Mouse (Mus musculus): ENCODE data around the gene Hebp1. TPM values are rescaled to one million over a fixed set of nuclear protein-coding genes. Genes with fewer than 3 reads are reported as not detected.

Hebp1 gene
- total and polyA plus RNA-seq, 3 experiments: 11.3 to 57.8 (median 46.6) TPM

DNA sequence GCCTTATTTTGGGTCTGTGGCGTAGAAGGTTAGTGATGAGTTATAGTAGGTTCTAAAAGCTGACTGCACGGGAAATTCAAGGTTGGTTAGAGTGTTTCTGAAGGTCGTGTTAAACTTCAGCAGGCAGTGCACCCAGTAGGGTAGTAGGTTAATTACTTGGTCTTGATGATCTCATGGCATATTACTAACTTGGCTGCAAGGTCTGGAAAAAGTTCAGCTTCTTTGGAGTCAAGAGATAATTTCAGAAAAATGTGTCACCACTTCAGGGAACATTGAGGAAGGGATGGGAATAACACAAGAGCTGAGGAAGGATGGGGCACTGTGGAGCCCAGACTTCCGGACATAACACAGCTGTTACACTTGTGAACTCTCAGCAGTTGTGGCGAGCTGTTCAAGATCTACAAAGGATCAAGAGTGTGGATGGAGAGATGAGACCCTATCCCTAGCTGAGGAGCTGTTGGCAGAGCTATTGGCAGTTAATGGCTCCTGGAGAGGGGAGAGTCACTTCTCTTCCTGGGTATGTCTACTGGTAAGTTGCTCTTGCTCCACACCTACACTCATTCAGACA is 95.0 kb downstream of the Hebp1 start:
- DNase-seq: peak in 1 of 2 experiments; percentile 11
- Histone ChIP-seq H3K9ac (ENCODE audit: low read depth, low read length) (no peak overlapping the region), H3K4me1 (ENCODE audit: control insufficient read depth, insufficient read depth, low read length) (no peaks in the 10 kb centered on the region), H3K27ac (no peak overlapping the region), H3K36me3 (ENCODE audit: control insufficient read depth, insufficient read depth, low read length) (no peaks in the 10 kb centered on the region), H3K4me3 (no peak overlapping the region), H3K79me2 (replicated peaks; ENCODE audit: control insufficient read depth, insufficient read depth, low read length) (no peaks in the 10 kb centered on the region), H3K27me3 (ENCODE audit: control insufficient read depth, insufficient read depth, low read length) (no peaks in the 10 kb centered on the region; the same call in 1 of the 2 replicates)
- intact Hi-C loops (cut with DNase I): no loop called here
- TF ChIP-seq CTCF (IDR thresholded peaks at IDR 0.05) (no peak), EP300 (IDR thresholded peaks at IDR 0.05; ENCODE audit: insufficient read depth, low read depth, low read length) (no peak), POLR2A (IDR thresholded peaks at IDR 0.05; ENCODE audit: insufficient read depth, low read depth, low read length) (no peak)
- 61% methylated on average over 5 of the region's 5 CpGs for WGBS

GRCm38 (mm10) chr6:135100787-135101472 is 96.9 kb downstream of the Hebp1 start:
- Histone ChIP-seq H3K4me3 (no peak overlapping the region), H3K9ac (ENCODE audit: low read depth, low read length) (no peak overlapping the region), H3K4me1 (ENCODE audit: control insufficient read depth, insufficient read depth, low read length) (no peaks in the 10 kb centered on the region), H3K27ac (no peak overlapping the region), H3K36me3 (ENCODE audit: control insufficient read depth, insufficient read depth, low read length) (no peaks in the 10 kb centered on the region), H3K79me2 (replicated peaks; ENCODE audit: control insufficient read depth, insufficient read depth, low read length) (no peaks in the 10 kb centered on the region), H3K27me3 (ENCODE audit: control insufficient read depth, insufficient read depth, low read length) (no peaks in the 10 kb centered on the region; the same call in 1 of the 2 replicates)
- 85% methylated on average over 15 of the region's 15 CpGs for WGBS
- TF ChIP-seq CTCF (IDR thresholded peaks at IDR 0.05) (no peak), POLR2A (IDR thresholded peaks at IDR 0.05; ENCODE audit: insufficient read depth, low read depth, low read length) (no peak), EP300 (IDR thresholded peaks at IDR 0.05; ENCODE audit: insufficient read depth, low read depth, low read length) (no peak)
- DNase-seq: no peak
- intact Hi-C loops (cut with DNase I): no loop called here

DNA sequence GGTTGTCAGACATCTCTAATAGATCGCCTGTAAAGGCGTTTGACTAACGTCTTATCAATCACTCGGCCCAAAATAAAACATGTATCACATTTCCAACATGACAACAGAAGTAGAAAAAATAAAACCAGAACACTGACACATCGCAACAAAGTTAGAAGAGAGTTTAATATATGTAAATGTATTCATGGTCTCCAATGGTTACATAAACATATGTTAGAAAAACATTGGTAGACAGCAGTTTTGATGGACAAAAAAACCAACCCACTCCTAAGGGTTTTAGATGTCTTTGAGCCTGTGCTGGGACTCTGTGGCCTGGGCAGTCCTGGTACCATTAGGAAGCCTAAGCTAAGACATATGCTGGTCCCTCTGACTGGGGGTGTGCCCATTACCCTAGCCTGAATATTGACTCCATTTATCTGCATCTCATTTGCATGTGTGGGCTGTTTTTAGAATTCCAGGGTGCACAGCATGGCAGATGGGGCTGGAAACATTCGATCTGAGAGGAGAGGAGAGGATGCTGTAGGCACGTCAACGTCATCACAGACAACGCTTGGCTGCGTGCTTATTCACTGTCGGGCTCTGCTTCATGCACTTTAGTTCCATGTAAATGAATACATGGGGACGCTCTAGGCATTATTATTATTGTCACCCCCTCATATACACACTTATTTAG is 104.9 kb downstream of the Hebp1 start:
- no peaks in the 10 kb centered on the region for H3K27me3 ChIP-seq (ENCODE audit: control insufficient read depth, insufficient read depth, low read length)
- 88% methylated on average over 12 of the region's 12 CpGs for WGBS
- H3K27ac ChIP-seq: no peak overlapping the region
- no peak overlapping the region for H3K4me3 ChIP-seq
- no peak overlapping the region for H3K9ac ChIP-seq (ENCODE audit: low read depth, low read length)
- no peak for DNase-seq
- intact Hi-C loops (cut with DNase I): no loop called here
- H3K79me2 ChIP-seq (replicated peaks; ENCODE audit: control insufficient read depth, insufficient read depth, low read length): no peaks in the 10 kb centered on the region
- TF ChIP-seq CTCF (IDR thresholded peaks at IDR 0.05): no peak
- TF ChIP-seq POLR2A (IDR thresholded peaks at IDR 0.05; ENCODE audit: insufficient read depth, low read depth, low read length): no peak
- TF ChIP-seq EP300 (IDR thresholded peaks at IDR 0.05; ENCODE audit: insufficient read depth, low read depth, low read length): no peak
- H3K4me1 ChIP-seq (ENCODE audit: control insufficient read depth, insufficient read depth, low read length): no peaks in the 10 kb centered on the region; the same call in 1 of the 2 replicates
- H3K36me3 ChIP-seq (ENCODE audit: control insufficient read depth, insufficient read depth, low read length): no peaks in the 10 kb centered on the region

GRCm38 (mm10) chr6:135090661-135091060 is 107.2 kb downstream of the Hebp1 start:
- H3K4me3 ChIP-seq: no peak overlapping the region
- H3K36me3 ChIP-seq (ENCODE audit: control insufficient read depth, insufficient read depth, low read length): no peaks in the 10 kb centered on the region
- intact Hi-C loops (cut with DNase I): no loop called here
- H3K4me1 ChIP-seq (ENCODE audit: control insufficient read depth, insufficient read depth, low read length): peaks cover 1% of the 10 kb centered on the region; the same call in 1 of the 2 replicates
- no peak for DNase-seq
- 77% methylated on average over 4 of the region's 4 CpGs for WGBS
- H3K9ac ChIP-seq (ENCODE audit: low read depth, low read length): no peak overlapping the region
- H3K79me2 ChIP-seq (replicated peaks; ENCODE audit: control insufficient read depth, insufficient read depth, low read length): no peaks in the 10 kb centered on the region
- no peak overlapping the region for H3K27ac ChIP-seq
- no peaks in the 10 kb centered on the region for H3K27me3 ChIP-seq (ENCODE audit: control insufficient read depth, insufficient read depth, low read length)
- no peak for TF ChIP-seq CTCF (IDR thresholded peaks at IDR 0.05)
- TF ChIP-seq POLR2A (IDR thresholded peaks at IDR 0.05; ENCODE audit: insufficient read depth, low read depth, low read length): no peak
- TF ChIP-seq EP300 (IDR thresholded peaks at IDR 0.05; ENCODE audit: insufficient read depth, low read depth, low read length): no peak

DNA sequence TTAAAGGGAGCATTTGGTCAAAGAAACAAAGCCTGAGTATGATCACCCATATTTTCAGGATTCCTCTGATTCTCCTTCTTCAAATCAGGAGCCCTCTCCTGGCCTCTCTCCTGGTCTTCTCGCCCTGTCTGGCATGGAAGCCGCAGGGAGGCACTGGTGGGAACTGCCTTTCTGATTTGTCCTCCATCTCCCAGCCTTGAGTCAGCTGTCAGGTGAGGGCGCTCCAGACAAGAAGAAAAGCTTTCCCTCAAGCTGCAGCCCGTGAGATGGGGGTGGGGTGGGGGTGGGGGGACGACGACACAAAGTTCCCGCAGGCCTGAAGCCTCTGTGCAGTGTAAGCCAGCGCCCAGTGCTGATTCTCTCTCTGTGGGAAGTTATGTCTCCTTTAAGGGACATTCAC is 108.0 kb downstream of the Hebp1 start:
- TF ChIP-seq CTCF (IDR thresholded peaks at IDR 0.05): no peak
- TF ChIP-seq EP300 (IDR thresholded peaks at IDR 0.05; ENCODE audit: insufficient read depth, low read depth, low read length): no peak
- TF ChIP-seq POLR2A (IDR thresholded peaks at IDR 0.05; ENCODE audit: insufficient read depth, low read depth, low read length): no peak
- no peaks in the 10 kb centered on the region for H3K27me3 ChIP-seq (ENCODE audit: control insufficient read depth, insufficient read depth, low read length)
- H3K36me3 ChIP-seq (ENCODE audit: control insufficient read depth, insufficient read depth, low read length): no peaks in the 10 kb centered on the region
- H3K79me2 ChIP-seq (replicated peaks; ENCODE audit: control insufficient read depth, insufficient read depth, low read length): no peaks in the 10 kb centered on the region
- H3K27ac ChIP-seq: no peak overlapping the region
- intact Hi-C loops (cut with DNase I): loop anchor here (2.0 to 5.0 kb wide), 3 partner anchors 158 to 311 kb away; no protein-coding TSS in a partner anchor
- H3K9ac ChIP-seq (ENCODE audit: low read depth, low read length): no peak overlapping the region
- no peak for DNase-seq
- H3K4me3 ChIP-seq: no peak overlapping the region
- peaks cover 1% of the 10 kb centered on the region; the same call in 1 of the 2 replicates for H3K4me1 ChIP-seq (ENCODE audit: control insufficient read depth, insufficient read depth, low read length)
- WGBS: 46% methylated on average over 8 of the region's 8 CpGs

Measured in heart, adult 2 months (tissue).